Mouse (Mus musculus): ENCODE measurements at regions not wholly inside any gene's neighbourhood (a gene's known extent, or its start where the extent isn't known, plus 50 kb on each side); places are given as distances from the start of the nearest gene placed in this dataset.

GRCm38 (mm10) chr3:126105086-126105485 is 166.7 kb upstream of the Ugt8a start:
- Histone ChIP-seq H3K27me3 (replicated peaks; ENCODE audit: control insufficient read depth, insufficient read depth, low read length) (no peaks in the 10 kb centered on the region), H3K9ac (ENCODE audit: low read depth, low read length) (no peak overlapping the region), H3K36me3 (ENCODE audit: control insufficient read depth, insufficient read depth) (no peaks in the 10 kb centered on the region), H3K4me3 (ENCODE audit: low read depth, low read length) (no peak overlapping the region), H3K4me2 (replicated peaks; ENCODE audit: low read depth) (no peak overlapping the region), H3K4me1 (replicated peaks; ENCODE audit: control insufficient read depth, insufficient read depth, low read length) (no peaks in the 10 kb centered on the region), H3K9me3 (ENCODE audit: control insufficient read depth) (no peaks in the 10 kb centered on the region), H3K27ac (ENCODE audit: low read depth, low read length) (no peak overlapping the region)
- no peak for TF ChIP-seq CTCF (IDR thresholded peaks at IDR 0.05; ENCODE audit: low read depth)
- ATAC-seq, result no peak
- 87% methylated on average over 2 of the region's 2 CpGs for WGBS

- 61% methylated on average over 6 of the region's 6 CpGs for WGBS
- Histone ChIP-seq H3K36me3 (ENCODE audit: control insufficient read depth, insufficient read depth) (no peaks in the 10 kb centered on the region), H3K27me3 (replicated peaks; ENCODE audit: control insufficient read depth, insufficient read depth, low read length) (no peaks in the 10 kb centered on the region), H3K9me3 (ENCODE audit: control insufficient read depth) (no peaks in the 10 kb centered on the region), H3K4me2 (replicated peaks; ENCODE audit: low read depth) (no peak overlapping the region), H3K9ac (ENCODE audit: low read depth, low read length) (no peak overlapping the region), H3K4me1 (replicated peaks; ENCODE audit: control insufficient read depth, insufficient read depth, low read length) (no peaks in the 10 kb centered on the region), H3K27ac (ENCODE audit: low read depth, low read length) (no peak overlapping the region), H3K4me3 (ENCODE audit: low read depth, low read length) (no peak overlapping the region)
- ATAC-seq, result no peak
- no peak for TF ChIP-seq CTCF (IDR thresholded peaks at IDR 0.05; ENCODE audit: low read depth)
These were observed 171.0 kb upstream of the Ugt8a start for GRCm38 (mm10) chr3:126109371-126109770.

DNA sequence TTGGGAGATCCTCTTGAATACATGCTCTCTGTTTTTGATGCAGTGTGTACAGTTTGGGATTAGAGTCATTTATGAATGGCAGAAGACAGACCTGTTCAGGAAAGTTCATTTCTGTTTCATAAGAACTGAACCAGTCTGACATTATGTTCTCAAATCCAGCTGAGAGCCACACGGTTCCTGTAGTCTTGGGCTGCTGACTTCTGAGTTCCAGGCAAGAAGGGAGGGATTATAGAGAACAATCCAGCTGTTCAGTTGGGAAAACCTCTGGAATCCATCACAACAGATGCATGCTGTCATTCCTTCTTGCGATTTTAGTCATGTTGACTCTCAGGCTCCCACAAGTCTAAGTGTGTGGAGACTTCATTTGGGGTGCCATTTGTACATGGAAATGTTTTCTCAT is 179.4 kb upstream of the Ugt8a start:
- 73% methylated on average over 2 of the region's 2 CpGs for WGBS
- ATAC-seq, result no peak
- no peak overlapping the region for H3K27ac ChIP-seq (ENCODE audit: low read depth, low read length)
- no peaks in the 10 kb centered on the region for H3K4me1 ChIP-seq (replicated peaks; ENCODE audit: control insufficient read depth, insufficient read depth, low read length)
- no peak overlapping the region for H3K4me2 ChIP-seq (replicated peaks; ENCODE audit: low read depth)
- H3K9me3 ChIP-seq (ENCODE audit: control insufficient read depth), result no peaks in the 10 kb centered on the region
- no peaks in the 10 kb centered on the region for H3K36me3 ChIP-seq (ENCODE audit: control insufficient read depth, insufficient read depth)
- TF ChIP-seq CTCF (IDR thresholded peaks at IDR 0.05; ENCODE audit: low read depth), result no peak
- H3K27me3 ChIP-seq (replicated peaks; ENCODE audit: control insufficient read depth, insufficient read depth, low read length), result no peaks in the 10 kb centered on the region
- H3K4me3 ChIP-seq (ENCODE audit: low read depth, low read length), result no peak overlapping the region
- H3K9ac ChIP-seq (ENCODE audit: low read depth, low read length), result no peak overlapping the region

DNA sequence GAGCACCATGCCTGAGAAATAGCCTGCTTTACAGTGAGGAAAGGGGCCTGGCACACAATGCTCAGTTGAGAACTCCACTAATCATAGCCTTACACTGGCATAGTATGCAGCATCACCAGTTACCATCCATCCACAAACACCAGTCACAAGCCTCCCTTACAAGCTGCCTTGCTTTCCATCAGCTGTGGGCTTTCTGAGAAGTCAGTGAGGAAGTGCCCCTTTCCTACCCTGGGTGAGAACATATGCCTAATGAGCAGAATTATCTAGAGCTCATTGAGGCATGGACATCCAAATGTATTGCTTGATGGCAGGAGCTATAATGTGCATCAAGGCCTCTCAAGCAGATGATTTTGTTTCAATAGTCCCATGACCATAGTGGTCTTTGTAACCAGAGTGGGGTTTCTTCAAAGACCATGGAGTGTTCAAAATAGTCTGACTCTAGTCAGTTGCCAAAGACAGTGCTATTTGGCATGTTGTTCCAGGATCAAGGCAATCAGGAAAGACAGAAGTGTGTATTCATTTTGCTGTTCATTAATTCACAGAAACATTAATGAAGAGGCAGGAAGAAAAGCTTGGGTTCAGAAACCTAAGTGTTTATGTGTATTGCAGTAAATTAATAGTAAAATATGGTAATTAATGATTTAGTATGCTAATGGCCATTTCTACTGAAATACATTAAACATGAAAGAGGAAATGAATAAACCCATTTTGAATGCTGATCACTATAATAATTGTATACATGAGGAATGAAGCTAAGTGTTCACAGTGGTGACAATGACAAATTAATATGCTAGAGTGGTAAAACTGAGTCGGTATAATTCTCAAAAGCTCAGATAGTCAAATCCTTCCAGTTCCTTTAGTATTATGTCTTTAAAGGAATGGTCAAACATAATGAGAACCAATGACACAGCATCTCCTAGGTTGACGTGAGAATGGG is 184.2 kb upstream of the Ugt8a start:
- Histone ChIP-seq H3K9me3 (ENCODE audit: control insufficient read depth) (no peaks in the 10 kb centered on the region), H3K27ac (ENCODE audit: low read depth, low read length) (no peak overlapping the region), H3K4me2 (replicated peaks; ENCODE audit: low read depth) (no peak overlapping the region), H3K4me3 (ENCODE audit: low read depth, low read length) (no peak overlapping the region), H3K9ac (ENCODE audit: low read depth, low read length) (no peak overlapping the region), H3K36me3 (ENCODE audit: control insufficient read depth, insufficient read depth) (no peaks in the 10 kb centered on the region), H3K27me3 (replicated peaks; ENCODE audit: control insufficient read depth, insufficient read depth, low read length) (no peaks in the 10 kb centered on the region), H3K4me1 (replicated peaks; ENCODE audit: control insufficient read depth, insufficient read depth, low read length) (no peaks in the 10 kb centered on the region)
- ATAC-seq, result no peak
- WGBS, result 72% methylated on average over 2 of the region's 2 CpGs
- no peak for TF ChIP-seq CTCF (IDR thresholded peaks at IDR 0.05; ENCODE audit: low read depth)

DNA sequence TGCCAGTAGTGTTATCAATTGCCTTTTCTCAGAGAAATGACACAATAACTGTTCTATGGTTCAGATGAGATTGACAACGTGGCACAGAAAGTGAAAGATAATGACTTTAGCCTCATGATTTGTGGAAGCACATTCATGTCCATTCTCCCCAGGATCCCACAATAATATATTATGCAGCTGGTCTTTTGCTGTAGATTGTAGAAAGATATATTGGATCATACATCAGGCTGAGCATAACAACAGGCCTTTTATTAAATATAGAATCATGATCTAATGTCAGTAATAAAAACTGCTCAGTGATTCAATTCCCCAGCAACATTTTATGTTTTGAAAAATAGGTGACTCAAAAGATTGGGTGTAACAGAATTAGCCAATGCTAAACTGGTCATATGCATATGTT is 196.9 kb upstream of the Arsj start:
- H3K27me3 ChIP-seq (replicated peaks; ENCODE audit: control insufficient read depth, insufficient read depth, low read length), result no peaks in the 10 kb centered on the region
- no peak overlapping the region for H3K9ac ChIP-seq (ENCODE audit: low read depth, low read length)
- no peaks in the 10 kb centered on the region for H3K36me3 ChIP-seq (ENCODE audit: control insufficient read depth, insufficient read depth)
- H3K4me3 ChIP-seq (ENCODE audit: low read depth, low read length), result no peak overlapping the region
- H3K4me2 ChIP-seq (replicated peaks; ENCODE audit: low read depth), result no peak overlapping the region
- no peak overlapping the region for H3K27ac ChIP-seq (ENCODE audit: low read depth, low read length)
- no peaks in the 10 kb centered on the region for H3K9me3 ChIP-seq (ENCODE audit: control insufficient read depth)
- TF ChIP-seq CTCF (IDR thresholded peaks at IDR 0.05; ENCODE audit: low read depth), result no peak
- H3K4me1 ChIP-seq (replicated peaks; ENCODE audit: control insufficient read depth, insufficient read depth, low read length), result no peaks in the 10 kb centered on the region
- WGBS, result 75% methylated on average over 1 of the region's 1 CpGs
- no peak for ATAC-seq

DNA sequence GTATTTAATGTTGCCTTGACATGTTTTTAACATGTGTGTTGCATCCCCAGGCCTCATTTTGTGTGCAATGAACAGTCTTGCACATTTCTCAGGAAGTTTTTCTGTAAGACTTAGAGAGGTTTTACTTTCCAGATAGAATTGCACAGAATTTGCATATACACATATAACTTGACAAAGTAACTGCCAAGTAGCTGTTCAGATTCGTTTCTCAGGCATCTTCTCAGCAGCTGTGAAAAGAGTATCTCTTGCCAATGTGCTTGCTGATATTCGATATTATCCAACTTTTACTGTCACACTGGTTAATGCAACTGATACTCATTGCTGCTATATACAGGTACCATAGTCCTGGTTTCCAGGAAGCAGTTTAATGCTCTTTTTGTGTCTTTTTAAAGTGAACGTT is 154.5 kb upstream of the Arsj start:
- Histone ChIP-seq H3K27me3 (replicated peaks; ENCODE audit: control insufficient read depth, insufficient read depth, low read length) (no peaks in the 10 kb centered on the region), H3K27ac (ENCODE audit: low read depth, low read length) (no peak overlapping the region), H3K9me3 (ENCODE audit: control insufficient read depth) (no peaks in the 10 kb centered on the region), H3K4me1 (replicated peaks; ENCODE audit: control insufficient read depth, insufficient read depth, low read length) (no peaks in the 10 kb centered on the region), H3K36me3 (ENCODE audit: control insufficient read depth, insufficient read depth) (no peaks in the 10 kb centered on the region), H3K4me3 (ENCODE audit: low read depth, low read length) (no peak overlapping the region), H3K4me2 (replicated peaks; ENCODE audit: low read depth) (no peak overlapping the region), H3K9ac (ENCODE audit: low read depth, low read length) (no peak overlapping the region)
- WGBS, result 75% methylated on average over 3 of the region's 3 CpGs
- ATAC-seq, result no peak
- no peak for TF ChIP-seq CTCF (IDR thresholded peaks at IDR 0.05; ENCODE audit: low read depth)
